Mouse (Mus musculus) inflammation-experienced regulatory T-cells, adult 16 weeks (primary cell): ENCODE measurements around the gene Gm49340. TPM values are rescaled to one million over a fixed set of nuclear protein-coding genes. Genes with fewer than 3 reads are reported as not detected.

Experiments used
- polyA plus RNA-seq: library from polyadenylated mRNA; unstranded; fragments of 100-300 nt; shearing (Covaris generic); gene quantifications from one replicate; pipeline ENCODE4 v1.2.1, GENCODE M21; 2017

The Gm49340 gene
- not detected for polyA plus RNA-seq

GRCm38 (mm10) chr11:73329442-73329841 lies at the start of gene Gm49340, which contains the start of the genes Aspa and Spata22:
Gm49340 (plus strand) TSS chr11:73329741.
Aspa (minus strand) TSS chr11:73329596.
Spata22 (plus strand) TSS chr11:73329741.

DNA sequence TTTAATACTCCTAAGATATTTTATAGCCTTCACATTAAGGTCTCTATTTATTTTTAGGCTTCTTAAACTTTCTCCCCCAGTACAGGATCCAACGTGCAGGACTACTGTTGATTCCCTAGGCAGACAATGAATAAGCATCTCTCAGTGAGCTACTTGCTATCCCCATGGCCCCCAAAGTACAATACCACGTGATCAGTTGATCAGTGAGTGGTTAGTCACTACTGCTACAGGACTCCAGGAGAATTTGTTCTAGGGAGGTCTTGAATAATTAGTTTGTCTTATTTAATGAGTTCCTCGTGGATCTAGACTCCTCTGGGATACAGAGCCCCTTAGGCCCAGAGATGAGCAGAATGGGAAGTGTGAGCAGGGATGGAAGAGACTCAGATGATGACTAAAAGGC lies 20.9 kb downstream of the Gm49340 start, which contains the start of gene Olfr20:
Olfr20 (plus strand) TSS at position 301 of the 400 bp plus-strand sequence.

DNA sequence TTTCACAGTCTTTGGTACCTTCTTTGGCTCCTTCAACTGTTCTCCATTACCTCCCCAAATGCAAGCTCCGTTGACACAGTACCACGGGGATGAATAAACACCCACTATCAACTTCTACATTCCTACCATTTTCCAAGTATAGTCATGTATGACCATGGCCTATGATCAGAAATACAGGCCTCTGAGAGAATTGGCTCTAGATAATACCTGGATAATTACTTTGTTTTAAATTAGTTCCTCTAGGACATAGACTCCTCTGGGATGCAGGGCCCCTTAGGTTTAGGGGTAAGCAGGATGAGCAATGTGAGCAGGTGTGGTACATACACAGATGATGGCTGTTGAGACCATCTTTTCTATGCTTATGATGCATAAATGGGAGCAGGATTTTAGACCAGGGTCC lies 41.4 kb downstream of the Gm49340 start, which contains the start of gene Olfr376:
Olfr376 (plus strand) TSS at position 301 of the 400 bp plus-strand sequence.

DNA sequence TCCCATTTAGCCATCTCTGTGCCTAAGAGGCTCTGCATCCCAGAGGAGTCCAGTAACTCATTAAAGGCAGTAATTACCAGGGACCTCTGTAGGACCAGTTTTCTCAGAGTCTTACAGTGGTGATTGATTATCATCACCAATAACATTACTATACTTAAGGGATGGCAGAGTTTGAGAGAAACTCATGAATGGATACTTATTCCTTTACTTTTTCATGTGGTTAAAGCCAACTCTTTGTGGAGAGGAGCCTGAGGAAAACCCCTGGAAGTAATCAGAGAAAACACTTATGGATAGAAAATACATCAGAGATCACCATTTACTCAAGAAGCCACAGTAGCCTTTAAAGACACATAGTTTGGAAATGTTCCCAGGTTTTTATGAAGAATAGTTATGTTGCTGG lies 70.0 kb downstream of the Gm49340 start, which contains the start of gene Olfr1:
Olfr1 (minus strand) TSS at position 101 of the 400 bp plus-strand sequence.

Other genes starting within 250 kb of the Gm49340 start
- 95.2 TPM for gene Itgae, start 239.2 kb upstream of the Gm49340 start, polyA plus RNA-seq
- gene Haspin, start 191.4 kb upstream of the Gm49340 start, polyA plus RNA-seq = 6.5 TPM
- 0.16 TPM for gene P2rx5, start 169.3 kb upstream of the Gm49340 start, polyA plus RNA-seq
- 55.7 TPM for gene Emc6, start 152.7 kb upstream of the Gm49340 start, polyA plus RNA-seq
- gene Tax1bp3, start 152.7 kb upstream of the Gm49340 start, polyA plus RNA-seq = 35.5 TPM
- gene Ctns, start 130.7 kb upstream of the Gm49340 start, polyA plus RNA-seq = 16.1 TPM
- gene Shpk, start 130.3 kb upstream of the Gm49340 start, polyA plus RNA-seq = 10.6 TPM
- gene Trpv1, start 95.4 kb upstream of the Gm49340 start, polyA plus RNA-seq = not detected
- gene Trpv3, start 62.4 kb upstream of the Gm49340 start, polyA plus RNA-seq = not detected
- gene Aspa, start 145 bp upstream of the Gm49340 start, polyA plus RNA-seq = not detected
- gene Spata22, start within 50 bp of the Gm49340 start, polyA plus RNA-seq = not detected
- not detected for gene Olfr20, start 21.0 kb downstream of the Gm49340 start, polyA plus RNA-seq
- not detected for gene Olfr376, start 41.5 kb downstream of the Gm49340 start, polyA plus RNA-seq
- gene Olfr1, start 69.9 kb downstream of the Gm49340 start, polyA plus RNA-seq = not detected
- gene Olfr378, start 98.7 kb downstream of the Gm49340 start, polyA plus RNA-seq = not detected
- not detected for gene Olfr380, start 127.8 kb downstream of the Gm49340 start, polyA plus RNA-seq
- gene Olfr381, start 161.9 kb downstream of the Gm49340 start, polyA plus RNA-seq = not detected
- not detected for gene Olfr382, start 187.5 kb downstream of the Gm49340 start, polyA plus RNA-seq